Mouse (Mus musculus): Measurements from ENCODE around the gene Slc16a13. TPM values are rescaled to one million over a fixed set of nuclear protein-coding genes. Genes with fewer than 3 reads are reported as not detected.

Gene Slc16a13
- polyA plus RNA-seq, 1 experiment = 4.8 TPM

DNA sequence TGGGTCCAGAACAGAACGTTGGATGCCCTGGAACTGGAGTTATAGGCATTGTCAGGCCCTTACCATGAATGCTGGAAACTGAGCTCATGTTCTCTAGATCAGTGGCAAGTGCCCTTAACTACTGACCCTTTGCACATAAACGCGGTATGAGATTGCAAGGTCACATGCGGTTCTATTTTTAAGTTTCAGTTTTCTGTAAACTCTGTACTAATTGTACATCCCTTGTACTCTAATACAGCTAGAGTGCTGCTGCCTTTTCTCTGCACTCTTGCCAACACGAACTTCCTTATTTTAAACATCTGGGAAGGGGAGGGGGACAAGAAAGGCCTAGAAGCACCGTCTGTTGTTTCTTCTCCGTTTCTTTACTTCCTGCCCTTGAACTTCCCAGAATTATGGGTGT lies 35.7 kb downstream of the Slc16a13 start:
- Histone ChIP-seq H3K4me3 (no peak overlapping the region), H3K36me3 (ENCODE audit: control insufficient read depth, insufficient read depth) (no peaks in the 10 kb centered on the region), H3K27me3 (ENCODE audit: control insufficient read depth, insufficient read depth, insufficient read length) (no peaks in the 10 kb centered on the region), H3K79me2 (ENCODE audit: control insufficient read depth, insufficient read depth) (no peaks in the 10 kb centered on the region), H3ac (ENCODE audit: control insufficient read depth, insufficient read length) (no peak overlapping the region), H3K4me2 (ENCODE audit: low read depth) (no peak overlapping the region)
- TF ChIP-seq TCF3 (IDR thresholded peaks at IDR 0.05; ENCODE audit: insufficient read length, low read depth) (no peak), MYOD1 (IDR thresholded peaks at IDR 0.05; ENCODE audit: control insufficient read depth in 1 of 3, insufficient read length in 2 of 3, low read depth in 2 of 3) (no peak)

DNA sequence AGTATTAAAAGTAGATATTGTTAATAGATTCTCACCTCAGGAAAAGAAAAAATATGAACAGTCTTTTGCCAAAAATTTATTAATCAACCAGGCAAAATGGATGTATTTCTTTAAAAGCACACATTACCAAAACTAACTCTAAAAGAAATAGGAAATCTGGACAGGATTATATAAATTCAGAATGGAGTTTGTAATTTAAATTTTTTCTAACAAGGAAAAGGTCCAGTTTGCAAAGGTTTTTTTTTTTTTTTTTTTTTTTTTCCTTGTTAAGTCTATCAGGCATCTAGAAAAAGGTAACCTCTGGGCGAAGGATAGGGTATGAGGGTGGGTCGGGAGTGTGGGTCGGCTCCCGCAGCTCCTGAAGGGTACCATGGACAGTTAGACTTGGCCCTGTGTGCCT lies 40.4 kb downstream of the Slc16a13 start:
- no peak for TF ChIP-seq MAX (IDR thresholded peaks at IDR 0.05; ENCODE audit: low read depth)
- TF ChIP-seq USF1 (IDR thresholded peaks at IDR 0.05; ENCODE audit: low read depth) = no peak
- TF ChIP-seq CEBPB (IDR thresholded peaks at IDR 0.05; ENCODE audit: insufficient read depth, poor library complexity, severe bottlenecking) = no peak
- TF ChIP-seq E2F4 (IDR thresholded peaks at IDR 0.05; ENCODE audit: insufficient read depth) = no peak
- no peak for TF ChIP-seq POLR2AphosphoS2 (IDR thresholded peaks at IDR 0.05; ENCODE audit: insufficient read length, low read depth)
- no peak for TF ChIP-seq TCF12 (IDR thresholded peaks at IDR 0.05; ENCODE audit: insufficient read depth, poor library complexity, severe bottlenecking)
- no peak for TF ChIP-seq POLR2A (IDR thresholded peaks at IDR 0.05; ENCODE audit: insufficient read length, low read depth)
- no peak for TF ChIP-seq REST (IDR thresholded peaks at IDR 0.05; ENCODE audit: insufficient read depth, insufficient read length)
- no peak for TF ChIP-seq SRF (IDR thresholded peaks at IDR 0.05; ENCODE audit: control insufficient read depth, insufficient read length, low read depth)
- no peaks in the 10 kb centered on the region for H3K79me2 ChIP-seq (ENCODE audit: control insufficient read depth, insufficient read depth)
- no peak overlapping the region for H3K4me3 ChIP-seq
- H3ac ChIP-seq (ENCODE audit: control insufficient read depth, insufficient read length) = no peak overlapping the region
- H3K27me3 ChIP-seq (ENCODE audit: control insufficient read depth, insufficient read depth, insufficient read length) = no peaks in the 10 kb centered on the region
- no peak overlapping the region for H3K4me2 ChIP-seq (ENCODE audit: low read depth)
- H3K36me3 ChIP-seq (ENCODE audit: control insufficient read depth, insufficient read depth) = no peaks in the 10 kb centered on the region

DNA sequence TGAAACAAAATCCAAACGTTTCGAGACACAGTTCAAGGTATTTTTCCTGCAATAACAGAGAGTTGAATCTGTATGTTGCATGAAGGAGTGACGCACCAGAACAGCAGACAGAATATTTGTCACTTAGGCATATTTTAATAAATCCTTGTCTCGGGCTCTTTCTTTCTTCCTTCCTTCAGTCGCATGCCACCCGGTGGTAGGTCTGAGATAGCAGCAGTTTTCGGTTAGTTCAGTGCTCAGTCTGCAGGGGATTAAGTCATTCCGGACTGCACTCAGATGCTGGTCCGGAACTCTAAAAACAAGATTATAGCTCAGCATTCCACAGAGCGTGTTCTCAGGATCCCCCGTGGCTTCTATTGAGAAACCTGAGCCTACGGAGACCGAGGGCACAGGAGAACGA lies 41.5 kb downstream of the Slc16a13 start:
- no peaks in the 10 kb centered on the region for H3K36me3 ChIP-seq (ENCODE audit: control insufficient read depth, insufficient read depth)
- no peaks in the 10 kb centered on the region for H3K79me2 ChIP-seq (ENCODE audit: control insufficient read depth, insufficient read depth)
- no peak overlapping the region for H3ac ChIP-seq (ENCODE audit: control insufficient read depth, insufficient read length)
- no peak overlapping the region for H3K4me3 ChIP-seq
- no peak overlapping the region for H3K4me2 ChIP-seq (ENCODE audit: low read depth)
- TF ChIP-seq MYOG (IDR thresholded peaks at IDR 0.05; ENCODE audit: control insufficient read depth in 1 of 3, insufficient read depth in 1 of 3, insufficient read length in 2 of 3, low read depth in 2 of 3) = no peak
- no peak for TF ChIP-seq REST (IDR thresholded peaks at IDR 0.05; ENCODE audit: insufficient read depth, insufficient read length)
- TF ChIP-seq POLR2A (IDR thresholded peaks at IDR 0.05; ENCODE audit: insufficient read length, low read depth) = no peak
- no peak for TF ChIP-seq CEBPB (IDR thresholded peaks at IDR 0.05; ENCODE audit: insufficient read depth, poor library complexity, severe bottlenecking)
- no peak for TF ChIP-seq MYOD1 (IDR thresholded peaks at IDR 0.05; ENCODE audit: control insufficient read depth in 1 of 3, insufficient read length in 2 of 3, low read depth in 2 of 3)
- TF ChIP-seq USF1 (IDR thresholded peaks at IDR 0.05; ENCODE audit: low read depth) = no peak
- no peak for TF ChIP-seq POLR2AphosphoS2 (IDR thresholded peaks at IDR 0.05; ENCODE audit: insufficient read length, low read depth)
- TF ChIP-seq SRF (IDR thresholded peaks at IDR 0.05; ENCODE audit: control insufficient read depth, insufficient read length, low read depth) = no peak
- no peak for TF ChIP-seq TCF12 (IDR thresholded peaks at IDR 0.05; ENCODE audit: insufficient read depth, poor library complexity, severe bottlenecking)
- TF ChIP-seq MAX (IDR thresholded peaks at IDR 0.05; ENCODE audit: low read depth) = no peak
- no peak for TF ChIP-seq E2F4 (IDR thresholded peaks at IDR 0.05; ENCODE audit: insufficient read depth)
- TF ChIP-seq TCF3 (IDR thresholded peaks at IDR 0.05; ENCODE audit: insufficient read length, low read depth) = no peak
- H3K27me3 ChIP-seq (ENCODE audit: control insufficient read depth, insufficient read depth, insufficient read length) = no peaks in the 10 kb centered on the region

DNA sequence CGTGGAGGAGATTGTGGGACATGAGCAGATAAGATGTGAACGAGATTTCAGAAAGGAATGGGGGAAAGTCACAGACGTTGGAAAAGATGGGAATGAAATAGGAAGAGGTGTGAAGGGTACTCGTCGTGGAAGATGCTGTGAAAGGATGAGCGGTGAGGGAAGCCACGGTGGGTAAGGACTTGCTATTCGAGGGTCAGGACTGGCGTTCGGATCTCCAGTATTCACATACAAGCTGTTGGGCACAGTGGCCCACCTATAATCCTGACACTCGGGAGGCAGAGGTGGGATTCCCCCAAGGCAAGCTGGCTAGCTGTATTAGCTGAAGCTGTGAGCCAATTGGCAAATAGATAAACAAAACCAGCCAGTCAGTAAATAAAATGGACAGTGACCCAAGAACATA lies 42.1 kb downstream of the Slc16a13 start:
- no peak overlapping the region for H3K4me3 ChIP-seq
- no peaks in the 10 kb centered on the region for H3K36me3 ChIP-seq (ENCODE audit: control insufficient read depth, insufficient read depth)
- no peak overlapping the region for H3ac ChIP-seq (ENCODE audit: control insufficient read depth, insufficient read length)
- H3K4me2 ChIP-seq (ENCODE audit: low read depth) = no peak overlapping the region
- TF ChIP-seq CEBPB (IDR thresholded peaks at IDR 0.05; ENCODE audit: insufficient read depth, poor library complexity, severe bottlenecking) (no peak), E2F4 (IDR thresholded peaks at IDR 0.05; ENCODE audit: insufficient read depth) (no peak), POLR2AphosphoS2 (IDR thresholded peaks at IDR 0.05; ENCODE audit: insufficient read length, low read depth) (no peak), TCF12 (IDR thresholded peaks at IDR 0.05; ENCODE audit: insufficient read depth, poor library complexity, severe bottlenecking) (no peak), SRF (IDR thresholded peaks at IDR 0.05; ENCODE audit: control insufficient read depth, insufficient read length, low read depth) (no peak), MYOG (IDR thresholded peaks at IDR 0.05; ENCODE audit: control insufficient read depth in 1 of 3, insufficient read depth in 1 of 3, insufficient read length in 2 of 3, low read depth in 2 of 3) (no peak), MYOD1 (IDR thresholded peaks at IDR 0.05; ENCODE audit: control insufficient read depth in 1 of 3, insufficient read length in 2 of 3, low read depth in 2 of 3) (no peak), REST (IDR thresholded peaks at IDR 0.05; ENCODE audit: insufficient read depth, insufficient read length) (no peak), USF1 (IDR thresholded peaks at IDR 0.05; ENCODE audit: low read depth) (no peak), TCF3 (IDR thresholded peaks at IDR 0.05; ENCODE audit: insufficient read length, low read depth) (no peak), MAX (IDR thresholded peaks at IDR 0.05; ENCODE audit: low read depth) (no peak), POLR2A (IDR thresholded peaks at IDR 0.05; ENCODE audit: insufficient read length, low read depth) (no peak)
- H3K79me2 ChIP-seq (ENCODE audit: control insufficient read depth, insufficient read depth) = no peaks in the 10 kb centered on the region
- H3K27me3 ChIP-seq (ENCODE audit: control insufficient read depth, insufficient read depth, insufficient read length) = no peaks in the 10 kb centered on the region

DNA sequence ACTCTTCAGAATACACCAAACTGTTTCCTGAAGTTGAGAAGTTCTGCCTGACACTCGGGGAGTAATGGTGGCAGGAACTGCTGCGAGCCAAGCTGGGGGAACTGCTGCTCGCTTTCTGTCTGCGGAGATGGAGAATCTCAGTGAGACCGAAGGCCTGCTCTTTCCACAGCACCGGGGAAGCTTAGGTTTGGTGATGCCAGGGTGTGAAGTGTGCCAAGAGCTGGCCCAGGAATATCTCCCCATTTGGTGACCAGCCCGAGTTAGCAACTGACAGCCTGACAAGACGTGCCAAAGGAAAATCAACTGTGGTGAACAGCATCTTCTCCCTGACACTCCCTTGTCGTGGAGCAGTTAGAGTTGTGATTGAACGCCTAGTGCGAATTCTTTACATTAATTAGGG lies 42.6 kb downstream of the Slc16a13 start:
- Histone ChIP-seq H3K79me2 (ENCODE audit: control insufficient read depth, insufficient read depth) (no peaks in the 10 kb centered on the region), H3K4me2 (ENCODE audit: low read depth) (no peak overlapping the region), H3K36me3 (ENCODE audit: control insufficient read depth, insufficient read depth) (no peaks in the 10 kb centered on the region), H3K27me3 (ENCODE audit: control insufficient read depth, insufficient read depth, insufficient read length) (no peaks in the 10 kb centered on the region), H3ac (ENCODE audit: control insufficient read depth, insufficient read length) (no peak overlapping the region), H3K4me3 (no peak overlapping the region)
- no peak for TF ChIP-seq TCF12 (IDR thresholded peaks at IDR 0.05; ENCODE audit: insufficient read depth, poor library complexity, severe bottlenecking)
- no peak for TF ChIP-seq MAX (IDR thresholded peaks at IDR 0.05; ENCODE audit: low read depth)
- no peak for TF ChIP-seq POLR2AphosphoS2 (IDR thresholded peaks at IDR 0.05; ENCODE audit: insufficient read length, low read depth)
- no peak for TF ChIP-seq USF1 (IDR thresholded peaks at IDR 0.05; ENCODE audit: low read depth)
- no peak for TF ChIP-seq MYOG (IDR thresholded peaks at IDR 0.05; ENCODE audit: control insufficient read depth in 1 of 3, insufficient read depth in 1 of 3, insufficient read length in 2 of 3, low read depth in 2 of 3)
- no peak for TF ChIP-seq TCF3 (IDR thresholded peaks at IDR 0.05; ENCODE audit: insufficient read length, low read depth)
- no peak for TF ChIP-seq POLR2A (IDR thresholded peaks at IDR 0.05; ENCODE audit: insufficient read length, low read depth)
- no peak for TF ChIP-seq REST (IDR thresholded peaks at IDR 0.05; ENCODE audit: insufficient read depth, insufficient read length)
- no peak for TF ChIP-seq MYOD1 (IDR thresholded peaks at IDR 0.05; ENCODE audit: control insufficient read depth in 1 of 3, insufficient read length in 2 of 3, low read depth in 2 of 3)
- TF ChIP-seq SRF (IDR thresholded peaks at IDR 0.05; ENCODE audit: control insufficient read depth, insufficient read length, low read depth) = no peak
- TF ChIP-seq E2F4 (IDR thresholded peaks at IDR 0.05; ENCODE audit: insufficient read depth) = no peak
- TF ChIP-seq CEBPB (IDR thresholded peaks at IDR 0.05; ENCODE audit: insufficient read depth, poor library complexity, severe bottlenecking) = no peak

All from myocyte (in vitro differentiated cells).